Mouse (Mus musculus) MEL (cell line): ENCODE results near the gene Phykpl.
"Not testable (repeated sequence)": the region's sequence is repeated elsewhere in the genome, so short reads cannot be mapped to it uniquely, and the experiment has no call there.

ENCODE experiments used
- CTCF ChIP-seq, 3 experiments: IDR thresholded peaks in 2 of 3; conservative IDR thresholded peaks in 1 of 3; 2 replicates each; pipeline ENCODE4 v1.5.1; 2011 to 2012; ENCODE audit warnings: low read length in 3 of 3, low read depth in 2 of 3, mild to moderate bottlenecking in 2 of 3, improper control_type of control experiment in 1 of 3, inconsistent platforms in 1 of 3, mixed read lengths in 1 of 3, moderate library complexity in 1 of 3; ENCODE audit not compliant: control insufficient read depth in 1 of 3, insufficient read depth in 1 of 3, poor library complexity in 1 of 3, severe bottlenecking in 1 of 3
- POLR2A ChIP-seq, 2 experiments: IDR thresholded peaks; 2 replicates each; pipeline ENCODE4 v1.6.1; 2011 to 2012; ENCODE audit warnings: low read length in 2 of 2, mild to moderate bottlenecking in 2 of 2, control low read depth in 1 of 2, improper control_type of control experiment in 1 of 2, low read depth in 1 of 2, moderate library complexity in 1 of 2; ENCODE audit not compliant: control insufficient read depth in 1 of 2, insufficient read depth in 1 of 2, poor library complexity in 1 of 2
- POLR2AphosphoS2 ChIP-seq: IDR thresholded peaks from 2 replicates; pipeline ENCODE4 v1.6.1; 2011; ENCODE audit warnings: low read length, improper control_type of control experiment
- TBP ChIP-seq: IDR thresholded peaks from 2 replicates; pipeline ENCODE4 v1.8.0; 2011; ENCODE audit warnings: low read depth, low read length, improper control_type of control experiment
- ZNF384 ChIP-seq: IDR thresholded peaks from 2 replicates; pipeline ENCODE4 v1.6.1; 2012; ENCODE audit warnings: low read depth, mild to moderate bottlenecking, inconsistent platforms, low read length, improper control_type of control experiment

- not testable (repeated sequence) for TF ChIP-seq POLR2A (IDR thresholded peaks at IDR 0.05; ENCODE audit: control insufficient read depth in 1 of 2, insufficient read depth in 1 of 2, low read depth in 1 of 2, low read length in 2 of 2, poor library complexity in 1 of 2); CTCF (IDR thresholded peaks at IDR 0.05 in 2 of 3, conservative IDR thresholded peaks at IDR 0.05 in 1 of 3; ENCODE audit: control insufficient read depth in 1 of 3, insufficient read depth in 1 of 3, low read depth in 2 of 3, low read length in 3 of 3, poor library complexity in 1 of 3, severe bottlenecking in 1 of 3); POLR2AphosphoS2
- TF ChIP-seq TBP (peak; percentile 98), ZNF384 (peak; percentile 35; the same call in 1 of the 2 replicates)
Observed at GRCm38 (mm10) chr11:51609940-51610339, 25.4 kb downstream of the Phykpl start.
